Mouse (Mus musculus) midbrain, embryonic 13.5 days (tissue): Measurements from ENCODE around the gene Cacnb2. TPM values are rescaled to one million over a fixed set of nuclear protein-coding genes. Genes with fewer than 3 reads are reported as not detected.
A peak's percentile ranks its signal among the peaks of the same experiment; 100 is the strongest.

Experiments used
- ATAC-seq: fragments of 200-750 bp; cut with Nextera tagmentation; 2 replicates; pipeline ENCODE4 v1.8.0; 2017; ENCODE audit warnings: mild to moderate bottlenecking, moderate TSS enrichment, moderate library complexity
- H3K27ac ChIP-seq: fragments of 300-500 bp; sonication (generic); 2 replicates; pipeline ENCODE4 v1.5.1; 2015; ENCODE audit warnings: inconsistent platforms, mild to moderate bottlenecking, moderate library complexity
- H3K27me3 ChIP-seq: fragments of 300-500 bp; sonication (generic); 2 replicates; pipeline ENCODE4 v1.6.1; 2015; ENCODE audit warnings: mild to moderate bottlenecking, inconsistent platforms
- H3K36me3 ChIP-seq: fragments of 300-500 bp; sonication (generic); 2 replicates; pipeline ENCODE4 v1.6.1; 2015; ENCODE audit warnings: mild to moderate bottlenecking, inconsistent platforms
- H3K4me1 ChIP-seq: fragments of 300-500 bp; sonication (generic); replicated peaks from 2 replicates; pipeline ENCODE4 v1.6.1; 2015; ENCODE audit warnings: inconsistent platforms
- H3K4me2 ChIP-seq: fragments of 300-500 bp; sonication (generic); replicated peaks from 2 replicates; pipeline ENCODE4 v1.6.1; 2015; ENCODE audit warnings: moderate library complexity, mild to moderate bottlenecking, inconsistent platforms
- H3K4me3 ChIP-seq: fragments of 300-500 bp; sonication (generic); replicated peaks from 2 replicates; pipeline ENCODE4 v1.5.1; 2015; ENCODE audit warnings: mild to moderate bottlenecking, inconsistent platforms
- H3K9ac ChIP-seq: fragments of 300-500 bp; sonication (generic); replicated peaks from 2 replicates; pipeline ENCODE4 v1.6.1; 2015; ENCODE audit warnings: mild to moderate bottlenecking, inconsistent platforms
- H3K9me3 ChIP-seq: fragments of 300-500 bp; sonication (generic); 2 replicates; pipeline ENCODE4 v1.6.1; 2016; ENCODE audit warnings: mild to moderate bottlenecking, inconsistent platforms
- WGBS: fragments of 180-500 bp; shearing (Covaris S2); methylation state at CpG from one replicate; pipeline ENCODE4 v1.1.7; 2015; 5-methylcytosine and 5-hydroxymethylcytosine counted together
- polyA plus RNA-seq: library from polyadenylated mRNA; unstranded; fragments of >200 nt; fragmentation: Nextera tagmentation; extraction: Ambion mirVana; gene quantifications from 2 replicates; pipeline ENCODE4 v1.2.1, GENCODE M21; 2015

Cacnb2 gene
- polyA plus RNA-seq, 1 experiment from 2014 or later = 3.9 TPM

DNA sequence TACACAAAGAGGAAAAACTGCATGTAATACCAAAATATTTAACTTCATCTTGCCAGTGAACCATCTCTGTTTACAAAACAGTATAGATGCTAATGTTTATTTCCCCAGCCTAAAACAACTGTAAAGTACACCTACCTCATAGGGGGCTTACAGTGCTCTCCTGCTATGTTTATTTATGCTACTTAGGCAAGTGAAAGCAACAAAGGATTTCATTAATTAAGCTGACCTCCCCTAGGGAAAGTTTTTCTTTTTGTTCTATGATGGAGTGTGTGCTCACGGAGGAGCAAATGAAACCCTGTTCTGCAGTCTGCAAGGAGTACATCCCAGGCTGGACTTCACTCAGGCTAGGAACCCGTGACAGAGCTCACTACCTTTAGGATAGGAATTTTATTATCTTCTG lies 272.2 kb downstream of the Cacnb2 start:
- H3K36me3 ChIP-seq = no peaks in the 10 kb centered on the region
- 0 out of 2 replicates have a peak overlapping the region, but pooled peaks have one; percentile 10 for H3K27ac ChIP-seq
- H3K4me3 ChIP-seq = 0 out of 2 replicates have a peak overlapping the region, but pooled peaks have one; percentile 32
- H3K4me2 ChIP-seq = peak overlapping the region; percentile 57; the same call in 1 of the 2 replicates
- no peak for ATAC-seq
- H3K27me3 ChIP-seq = no peaks in the 10 kb centered on the region
- H3K9me3 ChIP-seq = no peaks in the 10 kb centered on the region
- peaks cover 25% of the 10 kb centered on the region for H3K4me1 ChIP-seq
- 0 out of 2 replicates have a peak overlapping the region, but pooled peaks have one; percentile 16 for H3K9ac ChIP-seq
- WGBS = 23% methylated on average over 2 of the region's 2 CpGs

DNA sequence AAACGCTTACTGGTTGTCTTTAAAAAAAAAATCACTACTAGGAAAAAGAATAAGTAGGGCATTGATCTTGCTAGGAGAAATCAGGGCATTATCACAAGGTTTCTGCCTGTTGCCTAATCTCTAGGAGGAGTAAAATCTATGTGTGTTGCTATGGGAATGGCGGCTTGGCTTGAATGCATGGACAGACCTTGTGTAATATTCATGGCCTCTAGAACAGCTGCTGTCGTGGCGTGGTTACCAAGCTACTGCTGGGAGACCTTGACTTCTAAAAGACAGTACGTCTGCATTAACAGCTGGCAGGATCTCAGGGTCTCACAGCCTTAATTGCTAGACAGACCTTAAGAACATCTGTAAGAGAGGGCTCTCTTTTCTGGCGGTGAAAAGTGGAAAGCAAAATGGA lies 272.7 kb downstream of the Cacnb2 start:
- Histone ChIP-seq H3K27ac (peak overlapping the region; percentile 10; the same call in 1 of the 2 replicates), H3K9me3 (no peaks in the 10 kb centered on the region), H3K36me3 (no peaks in the 10 kb centered on the region), H3K4me1 (peaks cover 25% of the 10 kb centered on the region), H3K27me3 (no peaks in the 10 kb centered on the region), H3K9ac (0 out of 2 replicates have a peak overlapping the region, but pooled peaks have one; percentile 16), H3K4me2 (0 out of 2 replicates have a peak overlapping the region, but pooled peaks have one; percentile 1), H3K4me3 (no peak overlapping the region)
- ATAC-seq = peak; percentile 81
- 23% methylated on average over 6 of the region's 6 CpGs for WGBS

DNA sequence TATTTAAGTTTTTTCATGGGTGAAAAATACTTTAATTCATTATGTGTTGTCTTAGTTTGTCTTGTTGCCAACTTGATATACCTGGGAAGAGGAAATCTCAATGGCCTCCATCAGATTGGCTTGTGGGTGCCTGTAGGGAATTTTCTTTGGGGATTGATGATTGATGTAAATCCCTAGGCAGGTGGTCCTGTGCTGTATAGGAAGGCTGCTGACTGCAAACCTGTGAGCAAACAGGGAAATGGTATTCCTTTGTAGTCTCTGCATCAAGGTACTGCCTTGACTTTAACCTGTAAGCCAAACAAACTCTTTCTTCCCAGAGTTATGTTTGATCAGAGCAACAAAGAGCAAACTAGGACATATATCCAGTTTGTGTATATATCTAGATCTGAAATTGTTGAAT lies 276.1 kb downstream of the Cacnb2 start:
- H3K9me3 ChIP-seq = no peaks in the 10 kb centered on the region
- H3K4me3 ChIP-seq = no peak overlapping the region
- H3K4me2 ChIP-seq = no peak overlapping the region
- no peaks in the 10 kb centered on the region for H3K27me3 ChIP-seq
- peaks cover 20% of the 10 kb centered on the region for H3K4me1 ChIP-seq
- no peaks in the 10 kb centered on the region for H3K36me3 ChIP-seq
- no peak for ATAC-seq
- no peak overlapping the region for H3K27ac ChIP-seq
- H3K9ac ChIP-seq = no peak overlapping the region

DNA sequence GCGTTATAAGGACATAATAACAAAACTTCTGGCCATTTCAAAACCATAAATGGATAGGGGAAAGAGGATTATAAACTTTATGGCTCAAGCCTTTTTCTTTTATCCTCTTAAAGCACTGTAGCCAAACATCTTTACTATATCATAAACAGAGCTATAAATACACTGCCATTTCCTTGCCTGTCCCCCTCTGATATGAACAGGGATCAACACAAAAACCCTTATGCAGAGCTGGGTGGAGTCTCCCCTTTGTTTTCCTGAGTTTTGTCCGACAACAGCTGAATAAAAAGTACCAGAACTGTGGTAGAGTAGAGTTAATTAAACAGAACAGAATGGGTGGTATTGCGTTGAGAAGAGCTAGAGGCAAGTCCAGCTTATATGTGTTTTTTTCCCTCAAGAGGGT lies 280.6 kb downstream of the Cacnb2 start:
- no peak overlapping the region for H3K9ac ChIP-seq
- no peak overlapping the region for H3K27ac ChIP-seq
- H3K36me3 ChIP-seq = no peaks in the 10 kb centered on the region
- no peak for ATAC-seq
- H3K9me3 ChIP-seq = no peaks in the 10 kb centered on the region
- WGBS = 77% methylated on average over 3 of the region's 3 CpGs
- no peak overlapping the region for H3K4me3 ChIP-seq
- H3K4me1 ChIP-seq = no peaks in the 10 kb centered on the region
- no peak overlapping the region for H3K4me2 ChIP-seq
- no peaks in the 10 kb centered on the region for H3K27me3 ChIP-seq

DNA sequence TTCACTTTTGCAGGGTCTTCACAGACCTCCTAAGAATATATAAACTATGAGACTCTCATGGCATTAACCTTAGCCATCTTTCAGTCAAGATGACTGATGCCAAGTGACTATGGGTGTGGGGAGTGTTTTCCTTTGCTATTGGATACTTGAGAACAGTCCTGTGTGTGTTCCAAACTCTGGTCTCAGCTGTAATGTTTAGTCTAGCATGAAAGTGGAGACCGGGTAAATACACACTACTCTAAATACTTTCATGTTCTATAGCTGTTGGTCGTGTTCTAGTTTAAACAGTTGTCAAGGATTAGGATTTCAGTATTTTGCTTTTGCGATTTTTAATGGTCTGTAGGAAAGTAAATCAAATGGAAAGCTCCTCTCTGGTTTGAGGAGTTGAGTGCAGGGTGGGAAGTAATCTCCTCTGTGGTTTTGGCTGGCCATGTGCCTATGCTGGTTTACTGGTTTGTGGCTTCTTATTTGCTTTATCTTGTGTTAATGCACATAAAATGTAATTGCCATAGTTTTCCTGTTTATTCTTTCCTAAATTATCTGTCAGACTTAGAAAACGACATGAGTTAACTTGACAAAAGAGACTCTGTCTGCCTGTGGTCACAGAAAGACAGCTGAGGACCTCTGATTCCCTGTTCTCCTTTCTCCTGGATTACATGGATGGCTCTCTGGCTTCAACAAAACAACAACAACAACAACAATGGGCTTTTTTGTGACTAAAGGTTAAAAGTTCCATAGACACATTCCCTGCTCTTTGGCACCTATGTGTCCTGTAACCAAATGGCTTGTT lies 285.7 kb downstream of the Cacnb2 start:
- H3K27ac ChIP-seq = no peak overlapping the region
- no peaks in the 10 kb centered on the region for H3K4me1 ChIP-seq
- no peak for ATAC-seq
- no peak overlapping the region for H3K4me3 ChIP-seq
- no peak overlapping the region for H3K4me2 ChIP-seq
- H3K9ac ChIP-seq = no peak overlapping the region
- WGBS = 76% methylated on average over 4 of the region's 4 CpGs
- H3K9me3 ChIP-seq = no peaks in the 10 kb centered on the region
- no peaks in the 10 kb centered on the region for H3K36me3 ChIP-seq
- no peaks in the 10 kb centered on the region for H3K27me3 ChIP-seq

DNA sequence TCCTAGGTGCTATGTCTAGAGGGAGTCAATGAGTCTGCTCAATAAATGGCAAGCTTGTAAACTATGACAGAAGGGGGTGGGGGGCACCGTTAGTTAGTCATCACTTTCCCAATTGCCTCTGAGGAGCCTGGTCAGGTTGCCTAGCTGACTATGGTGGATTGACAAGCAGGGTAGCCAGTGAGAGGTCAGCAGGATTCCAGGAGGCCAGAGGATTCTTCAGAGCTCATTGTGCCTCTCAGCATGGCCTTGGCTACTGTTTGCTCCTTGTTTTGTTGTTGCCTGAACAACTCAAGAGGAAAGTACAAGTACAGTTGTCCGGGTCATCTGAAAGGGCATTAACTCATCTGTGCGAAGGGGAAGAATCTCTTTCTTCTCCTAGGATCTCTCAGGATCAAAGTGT lies 300.9 kb downstream of the Cacnb2 start:
- no peaks in the 10 kb centered on the region for H3K27me3 ChIP-seq
- H3K4me2 ChIP-seq = no peak overlapping the region
- H3K4me3 ChIP-seq = no peak overlapping the region
- 26% methylated on average over 3 of the region's 3 CpGs for WGBS
- no peaks in the 10 kb centered on the region for H3K9me3 ChIP-seq
- peaks cover 17% of the 10 kb centered on the region for H3K4me1 ChIP-seq
- ATAC-seq = no peak
- no peaks in the 10 kb centered on the region for H3K36me3 ChIP-seq
- H3K9ac ChIP-seq = no peak overlapping the region
- no peak overlapping the region for H3K27ac ChIP-seq

DNA sequence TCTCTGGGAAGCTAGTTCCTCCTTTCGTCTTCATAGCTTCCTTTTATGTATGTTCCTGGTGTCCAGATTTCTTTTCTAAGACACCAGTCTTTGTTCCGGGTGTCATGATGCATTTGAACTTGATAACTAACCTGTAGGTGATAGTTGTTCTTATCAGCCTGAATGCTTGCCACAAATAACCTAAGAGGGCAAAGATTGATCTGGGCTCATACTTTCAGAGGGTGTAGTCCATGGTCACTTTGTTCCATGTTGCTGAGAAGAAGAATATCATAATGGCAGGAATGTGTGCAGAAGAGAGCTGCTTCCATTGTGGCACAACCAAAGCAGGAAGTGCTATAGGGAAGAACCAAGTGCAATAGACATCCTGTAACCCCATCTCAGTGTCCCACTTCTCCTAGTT lies 302.0 kb downstream of the Cacnb2 start:
- Histone ChIP-seq H3K4me2 (no peak overlapping the region), H3K9me3 (no peaks in the 10 kb centered on the region), H3K4me3 (no peak overlapping the region), H3K27me3 (no peaks in the 10 kb centered on the region), H3K4me1 (peaks cover 17% of the 10 kb centered on the region), H3K27ac (no peak overlapping the region), H3K9ac (no peak overlapping the region), H3K36me3 (no peaks in the 10 kb centered on the region)
- ATAC-seq = no peak
- WGBS = 81% methylated on average over 2 of the region's 2 CpGs

DNA sequence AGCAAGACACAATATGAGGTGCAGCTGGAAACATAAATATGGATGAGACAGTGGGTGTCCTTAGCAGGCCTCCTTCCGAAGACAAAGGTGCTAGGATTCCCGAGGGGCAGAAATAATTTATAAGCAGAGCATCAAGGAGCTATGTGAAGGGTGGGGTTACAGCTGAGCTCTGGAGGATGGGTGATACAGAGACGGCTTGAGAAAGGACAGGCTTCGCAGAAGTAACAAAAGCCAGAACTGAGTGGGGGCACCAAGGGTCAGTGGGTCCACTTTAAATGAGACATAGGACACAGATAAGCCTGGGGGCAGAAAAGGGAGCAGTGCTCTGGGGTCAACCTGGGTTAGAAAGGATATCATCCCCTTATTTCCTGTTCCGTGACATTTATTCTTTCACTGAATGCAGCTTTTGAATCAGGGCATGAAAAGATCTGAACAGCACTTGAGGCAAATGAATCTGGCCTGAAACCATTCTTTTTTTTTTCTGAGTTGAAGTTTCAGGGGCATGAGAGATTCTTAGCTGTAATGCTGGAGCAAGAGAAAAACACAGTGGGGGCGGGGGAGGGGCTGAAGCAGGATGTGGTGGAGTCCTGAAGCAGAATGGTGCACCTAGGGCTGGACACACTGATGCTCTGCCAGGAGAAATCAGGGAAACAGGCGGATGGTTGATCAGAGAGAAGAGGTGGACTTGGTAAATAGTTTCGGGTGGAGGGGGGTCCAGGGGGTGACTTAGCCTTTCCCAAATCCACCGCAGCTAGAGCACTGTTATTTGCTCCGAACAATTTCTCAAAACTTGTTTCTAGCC lies 304.4 kb downstream of the Cacnb2 start:
- H3K27ac ChIP-seq = no peak overlapping the region
- WGBS = 12% methylated on average over 10 of the region's 10 CpGs
- no peak overlapping the region for H3K9ac ChIP-seq
- no peak overlapping the region for H3K4me2 ChIP-seq
- ATAC-seq = peak; percentile 75
- no peak overlapping the region for H3K4me3 ChIP-seq
- H3K36me3 ChIP-seq = no peaks in the 10 kb centered on the region
- no peaks in the 10 kb centered on the region for H3K9me3 ChIP-seq
- H3K4me1 ChIP-seq = peaks cover 17% of the 10 kb centered on the region
- H3K27me3 ChIP-seq = no peaks in the 10 kb centered on the region

DNA sequence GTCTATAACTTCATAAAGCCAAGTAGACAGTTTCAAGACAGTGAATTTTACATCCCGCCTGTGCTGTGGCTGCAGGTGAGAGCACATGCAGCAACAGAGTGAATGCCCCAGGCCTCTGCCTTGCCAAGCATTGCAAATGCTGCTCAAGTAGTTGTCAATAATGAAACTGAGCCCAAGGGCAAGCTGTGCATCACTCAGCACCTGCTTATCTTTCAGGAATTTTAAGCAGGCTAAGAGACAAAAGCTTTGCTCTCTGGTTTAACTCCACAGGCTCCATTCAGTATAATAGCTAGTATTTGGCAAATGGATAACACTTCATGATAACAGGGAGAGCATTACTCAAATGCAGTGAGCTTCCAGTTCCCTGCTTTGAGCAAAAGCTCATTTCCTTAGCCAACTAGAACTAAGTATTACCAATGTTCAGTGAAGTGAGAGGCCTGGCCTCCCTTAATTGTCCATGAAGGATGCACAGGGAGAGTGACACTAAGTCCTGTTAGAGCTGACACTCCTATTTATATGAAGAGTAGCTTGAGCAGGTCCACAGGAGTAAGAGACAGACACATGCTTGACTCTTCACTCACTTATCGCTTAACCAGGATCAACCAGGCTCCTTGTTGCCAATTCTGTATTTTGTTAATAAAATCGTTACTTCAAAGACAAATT lies 314.8 kb downstream of the Cacnb2 start:
- Histone ChIP-seq H3K4me2 (no peak overlapping the region), H3K9me3 (no peaks in the 10 kb centered on the region), H3K27ac (peak overlapping the region; percentile 60; the same call in 1 of the 2 replicates)

DNA sequence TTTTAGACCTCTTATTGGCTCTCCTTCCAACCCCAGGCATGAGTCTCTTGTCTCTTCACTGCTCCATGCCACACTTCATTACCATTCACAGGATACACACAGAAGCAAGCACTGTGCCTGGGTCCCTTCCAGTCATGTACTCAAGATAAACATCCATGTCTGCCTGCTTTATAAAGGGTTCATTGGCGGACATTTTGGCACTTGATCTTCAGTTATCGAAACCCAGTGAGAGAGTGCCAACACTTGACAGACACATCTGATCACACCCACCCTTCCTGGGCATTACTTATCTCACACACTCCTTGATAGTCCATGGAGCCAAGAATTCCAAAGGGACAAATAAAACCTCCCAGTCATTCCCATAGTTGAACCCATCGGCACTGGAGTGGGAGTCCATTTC lies 327.0 kb downstream of the Cacnb2 start:
- Histone ChIP-seq H3K36me3 (no peaks in the 10 kb centered on the region), H3K4me2 (no peak overlapping the region), H3K27me3 (no peaks in the 10 kb centered on the region), H3K4me3 (no peak overlapping the region), H3K9me3 (no peaks in the 10 kb centered on the region), H3K27ac (no peak overlapping the region), H3K4me1 (no peaks in the 10 kb centered on the region), H3K9ac (no peak overlapping the region)
- ATAC-seq = no peak
- WGBS = 92% methylated on average over 3 of the region's 3 CpGs

More for the DNA sequence above, 314.8 kb downstream of the Cacnb2 start:
- Histone ChIP-seq H3K36me3 (no peaks in the 10 kb centered on the region), H3K4me3 (no peak overlapping the region), H3K4me1 (peaks cover 10% of the 10 kb centered on the region), H3K9ac (no peak overlapping the region), H3K27me3 (no peaks in the 10 kb centered on the region)
- WGBS = 44% methylated on average over 3 of the region's 3 CpGs
- ATAC-seq = peak; percentile 92

DNA sequence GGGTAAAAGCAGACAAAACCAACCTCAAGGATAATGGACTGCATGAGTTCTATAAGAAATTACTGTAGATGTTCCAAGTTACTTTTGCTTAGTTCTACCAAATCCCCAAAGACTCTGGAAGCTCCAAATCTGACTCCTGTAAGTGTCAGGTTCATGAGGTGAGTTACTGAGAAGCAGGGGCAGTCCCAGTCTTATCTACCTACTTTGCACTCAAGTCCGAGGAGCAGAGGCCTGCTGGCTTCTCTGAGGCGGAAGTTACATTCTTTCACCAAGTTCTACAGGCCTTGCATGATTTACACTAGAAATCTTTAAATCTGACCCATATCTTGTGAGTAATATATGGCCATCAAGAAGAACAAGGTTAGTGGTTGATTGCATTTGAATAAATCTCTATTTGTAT lies 329.1 kb downstream of the Cacnb2 start:
- H3K9ac ChIP-seq = no peak overlapping the region
- H3K4me1 ChIP-seq = no peaks in the 10 kb centered on the region
- 93% methylated on average over 2 of the region's 2 CpGs for WGBS
- no peak overlapping the region for H3K27ac ChIP-seq
- H3K36me3 ChIP-seq = no peaks in the 10 kb centered on the region
- no peak overlapping the region for H3K4me3 ChIP-seq
- no peak for ATAC-seq
- H3K9me3 ChIP-seq = no peaks in the 10 kb centered on the region
- H3K27me3 ChIP-seq = no peaks in the 10 kb centered on the region
- no peak overlapping the region for H3K4me2 ChIP-seq

DNA sequence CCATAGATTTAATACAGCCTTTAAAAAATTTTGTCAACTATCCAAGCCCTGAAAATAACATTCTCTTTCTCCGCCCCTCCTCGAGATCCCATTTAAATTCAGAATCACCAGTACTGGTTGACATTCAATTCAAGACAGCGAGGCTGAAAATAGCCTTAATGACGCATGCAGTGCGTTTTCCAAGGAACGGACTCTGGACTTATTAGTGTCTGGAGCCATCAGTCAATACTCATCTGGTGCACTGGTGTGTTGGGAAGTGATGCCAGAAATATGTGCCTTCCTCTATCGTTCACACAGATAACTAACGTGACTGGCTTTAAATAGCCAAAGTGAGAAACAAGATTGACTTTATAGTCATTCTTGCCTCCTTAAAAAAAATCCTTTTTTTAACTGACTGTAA lies 333.6 kb downstream of the Cacnb2 start:
- H3K36me3 ChIP-seq = no peaks in the 10 kb centered on the region
- 70% methylated on average over 8 of the region's 8 CpGs for WGBS
- no peak overlapping the region for H3K4me2 ChIP-seq

More for the DNA sequence above, 333.6 kb downstream of the Cacnb2 start:
- Histone ChIP-seq H3K9ac (no peak overlapping the region), H3K4me1 (no peaks in the 10 kb centered on the region), H3K9me3 (no peaks in the 10 kb centered on the region), H3K27ac (no peak overlapping the region), H3K27me3 (no peaks in the 10 kb centered on the region), H3K4me3 (no peak overlapping the region)
- no peak for ATAC-seq
